Comparison of ENCODE assay signal across 8 mouse cellular contexts in the genomic region with DNA sequence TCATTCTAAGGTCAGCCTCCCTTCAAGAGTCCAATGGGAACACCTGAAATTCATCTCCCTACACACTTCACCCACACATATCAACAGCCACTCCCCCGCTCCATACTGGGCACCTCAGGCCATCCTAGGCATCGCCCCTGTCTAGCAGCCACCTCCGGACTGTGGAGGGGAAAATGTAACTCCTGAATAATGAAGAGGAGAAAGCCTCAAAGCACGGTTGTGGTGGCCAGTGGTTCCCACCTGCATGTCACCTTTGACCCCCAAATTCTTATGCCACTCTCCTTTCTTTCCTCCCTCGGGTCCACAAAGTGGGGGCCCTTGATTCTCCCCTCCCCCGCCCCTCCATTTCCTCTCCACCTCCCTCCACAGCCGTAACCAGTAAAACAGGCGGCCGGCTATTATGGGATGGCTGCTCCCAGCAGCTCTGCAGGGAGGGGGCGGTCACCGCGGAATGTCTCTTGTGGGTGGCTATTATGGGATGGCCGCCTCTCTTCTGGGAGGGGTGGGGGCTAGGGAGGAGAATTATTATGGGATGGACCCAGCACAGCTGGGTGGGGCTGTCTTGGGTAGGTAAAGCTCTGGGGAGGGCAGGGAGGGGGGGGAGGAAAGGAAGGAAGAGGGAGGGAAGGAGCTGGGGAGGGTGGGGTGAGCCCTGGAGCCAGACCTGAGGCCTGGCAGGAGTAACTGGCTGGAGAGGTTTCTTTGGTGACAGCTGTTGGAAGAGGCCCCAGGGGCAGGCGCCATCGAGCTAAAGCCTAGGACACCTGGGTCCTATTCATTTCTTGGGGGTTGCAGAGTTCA. TPM values are rescaled to one million over a fixed set of nuclear protein-coding genes. Genes with fewer than 3 reads are reported as not detected.
DNase-seq lines count a peak whose midpoint lies in the region; ATAC-seq and TF ChIP-seq lines count a peak whose summit lies in the region.

No protein-coding gene starts in this region.

- no peak for TF ChIP-seq CTCF in kidney, adult 2 months (conservative IDR thresholded peaks at IDR 0.05; ENCODE audit: insufficient read depth, insufficient read length, low read depth, low read length)

- peak overlapping the region; percentile 94 for H3K27ac ChIP-seq in embryonic facial prominence, embryonic 15.5 days (replicated peaks)
- peak overlapping the region; percentile 85 for H3K27ac ChIP-seq in kidney, adult 2 months (ENCODE audit: insufficient read depth, low read depth, low read length)
- peak overlapping the region; percentile 96 for H3K27ac ChIP-seq in limb, embryonic 12.5 days
- H3K27ac ChIP-seq in midbrain, embryonic 12.5 days (replicated peaks): peak overlapping the region; percentile 98
- peak overlapping the region; percentile 85 for H3K27ac ChIP-seq in stomach, embryonic 14.5 days (ENCODE audit: low read length)

- no peaks in the 10 kb centered on the region for H3K9me3 ChIP-seq in embryonic facial prominence, embryonic 15.5 days (replicated peaks)
- H3K9me3 ChIP-seq in limb, embryonic 12.5 days: no peaks in the 10 kb centered on the region
- H3K9me3 ChIP-seq in midbrain, embryonic 12.5 days: no peaks in the 10 kb centered on the region
- no peaks in the 10 kb centered on the region for H3K9me3 ChIP-seq in stomach, embryonic 14.5 days (ENCODE audit: control insufficient read depth, low read depth, low read length)

- DNase-seq in 3134 (ENCODE audit: extremely low read depth, insufficient read length, low spot score): peak; percentile 87
- DNase-seq in adrenal gland, postnatal 36 days: peak; percentile 87 to 90
- peak; percentile 73 for DNase-seq in heart, adult 8-10 months (ENCODE audit: low spot score)
- peak; percentile 90 for DNase-seq in kidney, adult 2 months

- no peaks in the 10 kb centered on the region for H3K27me3 ChIP-seq in embryonic facial prominence, embryonic 15.5 days
- H3K27me3 ChIP-seq in kidney, adult 2 months (replicated peaks; ENCODE audit: control insufficient read depth, insufficient read depth, low read length): no peaks in the 10 kb centered on the region
- H3K27me3 ChIP-seq in limb, embryonic 12.5 days: no peaks in the 10 kb centered on the region
- no peaks in the 10 kb centered on the region for H3K27me3 ChIP-seq in midbrain, embryonic 12.5 days
- H3K27me3 ChIP-seq in stomach, embryonic 14.5 days (ENCODE audit: control insufficient read depth, insufficient read depth, low read length): no peaks in the 10 kb centered on the region

- H3K4me1 ChIP-seq in embryonic facial prominence, embryonic 15.5 days: peaks cover 25% of the 10 kb centered on the region
- peaks cover 13% of the 10 kb centered on the region for H3K4me1 ChIP-seq in kidney, adult 2 months (ENCODE audit: control insufficient read depth, insufficient read depth, low read length)
- H3K4me1 ChIP-seq in limb, embryonic 12.5 days (replicated peaks): peaks cover 25% of the 10 kb centered on the region
- peaks cover 26% of the 10 kb centered on the region for H3K4me1 ChIP-seq in midbrain, embryonic 12.5 days
- H3K4me1 ChIP-seq in stomach, embryonic 14.5 days (ENCODE audit: control insufficient read depth, insufficient read depth, low read length): peaks cover 17% of the 10 kb centered on the region

- ATAC-seq in embryonic facial prominence, embryonic 15.5 days (ENCODE audit: insufficient number of reproducible peaks, low FRiP score, low TSS enrichment, low read depth): peak; percentile 77
- peak; percentile 71 for ATAC-seq in limb, embryonic 12.5 days (ENCODE audit: insufficient number of reproducible peaks, insufficient read depth, low FRiP score, low TSS enrichment, low read depth)
- peak; percentile 75 for ATAC-seq in midbrain, embryonic 12.5 days (ENCODE audit: low FRiP score, low read depth)
- ATAC-seq in stomach, embryonic 14.5 days (ENCODE audit: insufficient number of reproducible peaks, insufficient read depth, low FRiP score, low read depth): peak; percentile 74

- peak overlapping the region; percentile 23; the same call in 1 of the 2 replicates for H3K9ac ChIP-seq in embryonic facial prominence, embryonic 15.5 days
- peak overlapping the region; percentile 45 for H3K9ac ChIP-seq in limb, embryonic 12.5 days (replicated peaks)
- H3K9ac ChIP-seq in midbrain, embryonic 12.5 days (replicated peaks): peak overlapping the region; percentile 52
- peak overlapping the region; percentile 21; the same call in 1 of the 2 replicates for H3K9ac ChIP-seq in stomach, embryonic 14.5 days (replicated peaks; ENCODE audit: low read depth, low read length)

- no peaks in the 10 kb centered on the region for H3K36me3 ChIP-seq in embryonic facial prominence, embryonic 15.5 days
- H3K36me3 ChIP-seq in kidney, adult 2 months (ENCODE audit: control insufficient read depth, insufficient read depth, low read length): no peaks in the 10 kb centered on the region
- no peaks in the 10 kb centered on the region for H3K36me3 ChIP-seq in limb, embryonic 12.5 days
- no peaks in the 10 kb centered on the region for H3K36me3 ChIP-seq in midbrain, embryonic 12.5 days
- no peaks in the 10 kb centered on the region for H3K36me3 ChIP-seq in stomach, embryonic 14.5 days (ENCODE audit: control insufficient read depth, insufficient read depth, low read length)

- peak overlapping the region; percentile 53 for H3K4me2 ChIP-seq in embryonic facial prominence, embryonic 15.5 days (replicated peaks)
- peak overlapping the region; percentile 56 for H3K4me2 ChIP-seq in limb, embryonic 12.5 days
- peak overlapping the region; percentile 44 for H3K4me2 ChIP-seq in midbrain, embryonic 12.5 days (replicated peaks)
- peak overlapping the region; percentile 45 for H3K4me2 ChIP-seq in stomach, embryonic 14.5 days (replicated peaks; ENCODE audit: low read depth, low read length)

- 3% methylated on average over 15 of the region's 15 CpGs for WGBS in embryonic facial prominence, embryonic 15.5 days
- whole genome bisulfite sequencing in kidney, adult 2 months: 5% methylated on average over 15 of the region's 15 CpGs
- 1% methylated on average over 15 of the region's 15 CpGs for WGBS in limb, embryonic 12.5 days
- 2% methylated on average over 15 of the region's 15 CpGs for WGBS in midbrain, embryonic 12.5 days
- 1% methylated on average over 14 of the region's 15 CpGs for WGBS in stomach, embryonic 14.5 days

- H3K4me3 ChIP-seq in embryonic facial prominence, embryonic 15.5 days (replicated peaks): peak overlapping the region; percentile 21; the same call in 1 of the 2 replicates
- H3K4me3 ChIP-seq in kidney, adult 2 months (ENCODE audit: insufficient read depth, low read depth, low read length): peak overlapping the region; percentile 2; the same call in 1 of the 2 replicates
- peak overlapping the region; percentile 21 for H3K4me3 ChIP-seq in limb, embryonic 12.5 days (replicated peaks)
- H3K4me3 ChIP-seq in midbrain, embryonic 12.5 days: peak overlapping the region; percentile 21
- H3K4me3 ChIP-seq in stomach, embryonic 14.5 days (ENCODE audit: low read depth, low read length): 0 out of 2 replicates have a peak overlapping the region, but pooled peaks have one; percentile 3

- no peak for TF ChIP-seq POLR2A in kidney, adult 2 months (IDR thresholded peaks at IDR 0.05; ENCODE audit: low read depth, low read length)

RNA-seq across cellular contexts. Expression of a gene that starts 6.1 kb away (rescaled TPM):
- total RNA-seq in adrenal gland, postnatal 36 days (2021): 100 to 1,000 TPM; 166 to 201 TPM
- 70.8 and 77.0 TPM in 2 replicates for polyA plus RNA-seq in embryonic facial prominence, embryonic 15.5 days (2015; fragmentation: Nextera tagmentation; extraction: Ambion mirVana)
- total RNA-seq in heart, adult 8-10 months (2022): 100 to 1,000 TPM; 100 to 126 (median 113) TPM
- 43.6 and 57.7 TPM in 2 replicates for polyA plus RNA-seq in kidney, adult 2 months (2012; rRNA removed)
- 106 and 109 TPM in 2 replicates for polyA plus RNA-seq in limb, embryonic 12.5 days (2016; fragmentation: Nextera tagmentation; extraction: Ambion mirVana)
- polyA plus RNA-seq in midbrain, embryonic 12.5 days (2016; fragmentation: Nextera tagmentation; extraction: Ambion mirVana): 127 and 132 TPM in 2 replicates
- polyA plus RNA-seq in stomach, embryonic 14.5 days (2014; fragmentation: Nextera tagmentation; extraction: Ambion mirVana): 70.9 and 78.7 TPM in 2 replicates

RNA-seq across cellular contexts. Expression of a gene that starts 22.0 kb away (rescaled TPM):
- under 1 TPM; 0.40 to 0.60 TPM for total RNA-seq in adrenal gland, postnatal 36 days (2021)
- polyA plus RNA-seq in embryonic facial prominence, embryonic 15.5 days (2015; fragmentation: Nextera tagmentation; extraction: Ambion mirVana): 3.6 and 5.4 TPM in 2 replicates
- total RNA-seq in heart, adult 8-10 months (2022): 1 to 10 TPM in 1 of 4 experiments, not detected in 3; 1.6 TPM
- polyA plus RNA-seq in kidney, adult 2 months (2012; rRNA removed): 2.9 and 3.5 TPM in 2 replicates
- 0.18 and 0.20 TPM in 2 replicates for polyA plus RNA-seq in limb, embryonic 12.5 days (2016; fragmentation: Nextera tagmentation; extraction: Ambion mirVana)
- 0.16 and 0.26 TPM in 2 replicates for polyA plus RNA-seq in midbrain, embryonic 12.5 days (2016; fragmentation: Nextera tagmentation; extraction: Ambion mirVana)
- polyA plus RNA-seq in stomach, embryonic 14.5 days (2014; fragmentation: Nextera tagmentation; extraction: Ambion mirVana): 1.2 and 2.1 TPM in 2 replicates

RNA-seq across cellular contexts. Expression of a gene that starts 40.2 kb away (rescaled TPM):
- total RNA-seq in adrenal gland, postnatal 36 days (2021): 1 to 10 TPM; 6.9 to 7.1 TPM
- polyA plus RNA-seq in embryonic facial prominence, embryonic 15.5 days (2015; fragmentation: Nextera tagmentation; extraction: Ambion mirVana): 12.5 and 18.4 TPM in 2 replicates
- total RNA-seq in heart, adult 8-10 months (2022): 1 to 10 TPM; 1.5 to 2.6 (median 2.2) TPM
- 14.3 and 18.9 TPM in 2 replicates for polyA plus RNA-seq in kidney, adult 2 months (2012; rRNA removed)
- polyA plus RNA-seq in limb, embryonic 12.5 days (2016; fragmentation: Nextera tagmentation; extraction: Ambion mirVana): 17.6 and 18.3 TPM in 2 replicates
- 18.0 and 18.9 TPM in 2 replicates for polyA plus RNA-seq in midbrain, embryonic 12.5 days (2016; fragmentation: Nextera tagmentation; extraction: Ambion mirVana)
- 15.8 and 18.6 TPM in 2 replicates for polyA plus RNA-seq in stomach, embryonic 14.5 days (2014; fragmentation: Nextera tagmentation; extraction: Ambion mirVana)

RNA-seq across cellular contexts. Expression of a gene that starts 42.0 kb away (rescaled TPM):
- total RNA-seq in adrenal gland, postnatal 36 days (2021): 10 to 100 TPM; 39.5 to 64.3 TPM
- polyA plus RNA-seq in embryonic facial prominence, embryonic 15.5 days (2015; fragmentation: Nextera tagmentation; extraction: Ambion mirVana): 57.5 and 58.3 TPM in 2 replicates
- total RNA-seq in heart, adult 8-10 months (2022): 10 to 100 TPM; 16.5 to 21.5 (median 20.3) TPM
- polyA plus RNA-seq in kidney, adult 2 months (2012; rRNA removed): 15.5 and 16.5 TPM in 2 replicates
- polyA plus RNA-seq in limb, embryonic 12.5 days (2016; fragmentation: Nextera tagmentation; extraction: Ambion mirVana): 65.8 and 72.6 TPM in 2 replicates
- polyA plus RNA-seq in midbrain, embryonic 12.5 days (2016; fragmentation: Nextera tagmentation; extraction: Ambion mirVana): 54.1 and 56.4 TPM in 2 replicates
- 52.3 and 55.4 TPM in 2 replicates for polyA plus RNA-seq in stomach, embryonic 14.5 days (2014; fragmentation: Nextera tagmentation; extraction: Ambion mirVana)

RNA-seq across cellular contexts. Expression of a gene that starts 50.2 kb away (rescaled TPM):
- total RNA-seq in adrenal gland, postnatal 36 days (2021): 10 to 100 TPM; 54.4 to 79.5 TPM
- polyA plus RNA-seq in embryonic facial prominence, embryonic 15.5 days (2015; fragmentation: Nextera tagmentation; extraction: Ambion mirVana): 154 TPM in 2 replicates
- 10 to 100 TPM; 24.7 to 27.7 (median 25.1) TPM for total RNA-seq in heart, adult 8-10 months (2022)
- 39.1 and 39.2 TPM in 2 replicates for polyA plus RNA-seq in kidney, adult 2 months (2012; rRNA removed)
- polyA plus RNA-seq in limb, embryonic 12.5 days (2016; fragmentation: Nextera tagmentation; extraction: Ambion mirVana): 170 and 177 TPM in 2 replicates
- 163 and 171 TPM in 2 replicates for polyA plus RNA-seq in midbrain, embryonic 12.5 days (2016; fragmentation: Nextera tagmentation; extraction: Ambion mirVana)
- 118 and 119 TPM in 2 replicates for polyA plus RNA-seq in stomach, embryonic 14.5 days (2014; fragmentation: Nextera tagmentation; extraction: Ambion mirVana)

Comparison
In these comparisons a context has a peak if more than half of its experiments do, and no peak if none do; other contexts are left out.
1. Peak in every context shown above with its lines: DNase-seq, ATAC-seq, H3K4me3 ChIP-seq and H3K27ac ChIP-seq.